Mouse (Mus musculus) megakaryocyte, embryonic 14.5 days (primary cell): ENCODE measurements around the gene Ipo8. TPM values are rescaled to one million over a fixed set of nuclear protein-coding genes. Genes with fewer than 3 reads are reported as not detected.

Experiments used
- H3K27me3 ChIP-seq: replicated peaks from 2 replicates; pipeline ENCODE3; 2012; ENCODE audit warnings: inconsistent platforms
- H3K36me3 ChIP-seq: replicated peaks from 2 replicates; pipeline ENCODE3; 2012; ENCODE audit warnings: low read length, inconsistent platforms, mixed read lengths
- H3K4me1 ChIP-seq: 2 replicates; pipeline ENCODE4 v1.6.1; 2012; ENCODE audit warnings: inconsistent platforms
- H3K4me3 ChIP-seq: replicated peaks from 2 replicates; pipeline ENCODE3; 2012; ENCODE audit warnings: moderate library complexity, mild to moderate bottlenecking, inconsistent platforms
- H3K9me3 ChIP-seq: 2 replicates; pipeline ENCODE4 v1.6.1; 2012; ENCODE audit warnings: inconsistent platforms
- FLI1 ChIP-seq: IDR thresholded peaks from 2 replicates; pipeline ENCODE4 v1.6.1; 2012; ENCODE audit warnings: low read length, inconsistent platforms, mixed read lengths
- GATA1 ChIP-seq: IDR thresholded peaks from 3 replicates; pipeline ENCODE4 v1.6.1; 2012; ENCODE audit warnings: mixed read lengths, low read length, inconsistent platforms, borderline replicate concordance
- polyA plus RNA-seq: library from polyadenylated mRNA; stranded (reverse); fragments of >175 nt; gene quantifications from 2 replicates; pipeline ENCODE4 v1.2.3, GENCODE M21; 2012; ENCODE audit warnings: low replicate concordance; ENCODE audit not compliant: insufficient read depth

Gene Ipo8
- 1.3 and 1.8 TPM in 2 replicates for polyA plus RNA-seq

DNA sequence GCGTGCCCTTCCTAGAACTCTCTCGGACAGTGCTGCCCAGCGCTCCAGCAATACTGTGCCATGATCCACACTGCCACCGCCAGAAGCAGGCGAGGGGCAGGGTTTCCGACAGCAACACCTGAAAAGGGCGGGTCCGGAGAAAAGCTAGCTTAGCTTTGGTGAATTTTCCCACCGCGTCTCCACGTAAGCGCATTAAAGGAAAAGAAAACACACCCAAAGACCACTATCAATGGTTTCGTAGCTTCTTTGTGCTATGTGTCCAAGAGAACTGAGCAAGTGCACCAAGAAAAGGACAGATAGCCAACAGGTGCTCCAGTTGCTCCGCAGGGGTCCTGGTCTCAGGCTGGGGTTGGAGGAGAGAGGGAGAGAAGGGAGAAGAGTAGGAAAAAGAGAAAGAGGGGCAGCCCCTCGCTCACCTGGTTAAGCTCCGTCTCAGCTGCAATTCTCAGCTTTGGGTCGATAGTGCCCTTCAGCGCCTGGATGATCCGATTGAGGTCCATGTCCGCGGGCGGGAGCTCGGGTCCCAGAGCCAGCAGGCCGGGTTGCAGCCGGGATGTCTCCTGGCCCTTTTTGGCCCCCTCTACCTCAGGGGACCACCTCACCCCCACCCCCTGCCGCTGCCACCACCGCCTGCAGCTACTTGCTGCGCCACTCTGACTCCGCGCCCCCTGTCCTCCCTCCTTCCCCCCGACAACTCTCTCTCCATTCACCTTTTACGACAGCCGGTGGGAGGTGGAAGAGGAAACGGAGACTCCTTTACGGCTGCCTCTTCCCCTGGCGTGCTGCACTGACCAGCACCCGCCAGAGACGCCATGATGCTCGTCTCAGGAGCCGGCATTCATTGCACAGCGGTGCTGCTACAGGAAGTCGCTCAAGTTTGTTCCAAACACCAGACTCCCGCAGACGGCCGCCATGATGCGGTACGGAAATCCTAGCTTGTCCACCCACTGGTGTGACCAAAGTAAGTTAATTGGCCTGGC lies at the start of gene Ipo8:
TSS of gene Ipo8 (minus strand) at position 720 of the 980 bp plus-strand sequence.
- peaks cover 4% of the 10 kb centered on the region; the same call in 1 of the 2 replicates for H3K9me3 ChIP-seq
- peaks cover 30% of the 10 kb centered on the region for H3K4me1 ChIP-seq
- peaks cover 22% of the 10 kb centered on the region for H3K36me3 ChIP-seq
- H3K4me3 ChIP-seq: peak within 1 kb of the TSS; percentile 98
- H3K27me3 ChIP-seq: no peaks in the 10 kb centered on the region
- 0 out of 2 replicates have a peak, but pooled peaks have one; percentile 13 for TF ChIP-seq FLI1
- no peak for TF ChIP-seq GATA1

DNA sequence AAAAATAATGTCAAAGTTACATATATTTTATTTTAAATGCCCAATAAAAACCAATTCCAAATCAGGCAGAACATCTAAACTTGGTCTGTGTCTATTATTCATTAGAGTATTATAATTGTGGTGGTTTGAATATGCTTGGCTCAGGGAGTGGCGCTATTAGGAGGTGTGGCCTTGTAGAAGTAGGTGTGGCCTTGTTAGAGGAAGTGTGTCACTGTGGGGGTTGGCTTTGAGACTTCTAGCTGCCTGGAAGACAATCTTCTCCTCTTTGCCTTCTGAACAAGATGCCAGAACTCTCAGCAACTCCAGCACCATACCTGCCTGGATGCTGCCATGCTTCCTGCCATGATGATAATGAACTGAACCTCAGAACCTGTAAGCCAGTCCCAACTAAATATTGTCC lies 42.6 kb upstream of the Ipo8 start:
- Histone ChIP-seq H3K27me3 (no peaks in the 10 kb centered on the region), H3K36me3 (peaks cover 5% of the 10 kb centered on the region), H3K4me3 (no peak overlapping the region), H3K9me3 (peaks cover 3% of the 10 kb centered on the region; the same call in 1 of the 2 replicates), H3K4me1 (peaks cover 3% of the 10 kb centered on the region; the same call in 1 of the 2 replicates)
- TF ChIP-seq GATA1 (no peak), FLI1 (no peak)

DNA sequence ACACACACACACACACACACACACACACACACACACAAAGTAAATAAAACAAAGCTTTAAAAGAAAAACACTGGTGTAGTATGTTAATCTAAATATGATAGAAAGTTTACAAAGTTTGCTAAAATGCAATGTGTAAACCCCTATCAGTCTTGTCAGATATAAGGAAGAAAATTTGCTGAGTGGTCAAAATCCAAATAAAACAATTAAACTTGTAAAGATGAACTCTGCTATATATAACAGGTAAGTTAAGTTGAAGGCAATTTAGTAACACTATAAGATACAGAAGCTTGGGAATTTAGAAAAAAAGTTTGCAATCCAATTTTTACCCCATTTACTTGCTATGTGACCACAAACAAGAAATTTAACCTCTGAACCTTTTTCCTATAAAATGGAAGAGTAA lies 14.4 kb upstream of the Ipo8 start:
- H3K27me3 ChIP-seq: no peaks in the 10 kb centered on the region
- TF ChIP-seq GATA1: no peak
- no peak for TF ChIP-seq FLI1
- no peaks in the 10 kb centered on the region for H3K4me1 ChIP-seq
- H3K9me3 ChIP-seq: no peaks in the 10 kb centered on the region
- H3K36me3 ChIP-seq: peaks cover 2% of the 10 kb centered on the region
- H3K4me3 ChIP-seq: no peak overlapping the region

DNA sequence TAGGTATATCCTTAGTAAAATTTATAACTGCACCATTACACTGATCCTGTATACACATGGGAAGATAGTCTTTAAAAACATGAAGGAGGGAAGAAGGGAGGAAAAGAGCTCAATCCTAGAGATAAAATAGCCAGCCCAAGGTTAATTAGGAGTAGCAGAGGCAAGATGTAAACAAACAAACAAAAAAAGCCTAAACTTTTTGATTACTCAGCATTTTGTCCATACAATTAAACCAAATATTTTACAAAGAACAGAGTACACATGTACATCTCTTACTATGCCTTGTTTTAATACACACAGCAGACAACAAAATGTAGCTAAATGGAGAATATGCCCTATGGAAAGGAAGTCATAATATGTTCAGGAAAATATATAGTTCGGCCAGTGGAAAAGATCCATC lies 10.5 kb upstream of the Ipo8 start:
- Histone ChIP-seq H3K4me1 (peaks cover 4% of the 10 kb centered on the region; the same call in 1 of the 2 replicates), H3K4me3 (no peak overlapping the region), H3K9me3 (no peaks in the 10 kb centered on the region), H3K36me3 (no peaks in the 10 kb centered on the region), H3K27me3 (no peaks in the 10 kb centered on the region)
- no peak for TF ChIP-seq FLI1
- TF ChIP-seq GATA1: no peak

DNA sequence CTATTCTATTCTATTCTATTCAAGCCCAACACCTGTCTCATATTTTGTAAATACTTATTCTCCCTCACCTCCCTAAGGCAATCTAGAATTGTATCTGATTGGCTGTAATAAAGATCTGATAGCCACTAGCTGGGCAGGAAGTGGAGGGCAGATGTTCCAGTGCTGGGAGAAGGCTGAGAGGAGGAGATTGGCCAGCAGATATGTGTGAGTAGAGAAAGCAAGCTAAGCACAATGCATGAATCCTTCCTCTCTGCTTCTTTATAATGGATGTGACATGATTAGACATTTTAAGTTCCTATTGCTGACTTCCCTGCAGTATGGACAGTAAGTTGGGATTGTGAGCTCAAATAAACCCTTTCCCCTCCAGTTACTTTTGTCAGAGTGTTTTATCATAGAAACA lies 7.2 kb upstream of the Ipo8 start:
- Histone ChIP-seq H3K9me3 (peaks cover 4% of the 10 kb centered on the region; the same call in 1 of the 2 replicates), H3K27me3 (no peaks in the 10 kb centered on the region), H3K4me1 (peaks cover 4% of the 10 kb centered on the region; the same call in 1 of the 2 replicates), H3K4me3 (no peak overlapping the region), H3K36me3 (peaks cover 12% of the 10 kb centered on the region)
- TF ChIP-seq GATA1 (no peak), FLI1 (no peak)

DNA sequence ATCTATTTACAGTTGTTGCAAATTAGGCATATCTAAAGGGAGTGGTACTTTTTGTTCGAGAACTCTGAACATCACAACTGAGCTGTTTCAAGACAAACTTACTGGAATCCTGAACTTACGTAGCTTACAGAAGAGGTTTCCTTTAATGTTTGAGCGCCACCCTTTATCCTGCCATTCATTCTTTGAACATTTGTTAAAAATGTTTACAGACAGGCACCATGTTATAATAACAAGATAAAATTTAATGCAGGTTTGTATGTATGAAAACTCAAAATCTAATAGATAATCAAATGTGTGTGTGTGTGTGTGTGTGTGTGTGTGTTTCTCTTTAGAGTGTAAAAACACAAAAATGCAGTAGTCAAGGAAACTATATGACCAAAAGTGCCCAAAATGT lies 458 bp upstream of the Ipo8 start:
- Histone ChIP-seq H3K36me3 (peaks cover 22% of the 10 kb centered on the region), H3K4me3 (peak overlapping the region; percentile 98)
- TF ChIP-seq FLI1 (no peak), GATA1 (no peak)

DNA sequence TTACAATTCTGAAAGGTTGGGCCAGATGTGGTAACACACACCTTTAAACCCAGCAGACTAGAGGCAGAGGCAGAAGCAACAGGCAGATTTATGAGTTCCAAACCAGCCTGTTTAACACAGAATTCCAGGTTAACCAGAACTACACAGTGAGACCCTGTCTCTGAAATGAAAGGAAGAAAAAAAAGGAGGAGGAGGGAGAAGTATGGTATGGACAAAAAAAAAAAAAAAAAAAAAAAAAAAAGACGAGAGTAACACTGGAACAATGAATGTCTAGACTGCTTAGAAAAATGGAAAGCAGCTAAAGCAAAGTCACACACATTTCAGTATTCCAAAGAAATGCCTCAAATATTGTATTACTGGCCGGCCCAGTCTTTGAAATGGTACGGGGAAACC lies 916 bp downstream of the Ipo8 start:
- H3K9me3 ChIP-seq: peaks cover 4% of the 10 kb centered on the region; the same call in 1 of the 2 replicates
- H3K4me3 ChIP-seq: peak overlapping the region; percentile 98
- H3K4me1 ChIP-seq: peaks cover 37% of the 10 kb centered on the region
- peaks cover 20% of the 10 kb centered on the region for H3K36me3 ChIP-seq
- TF ChIP-seq GATA1 (no peak), FLI1 (no peak)
- no peaks in the 10 kb centered on the region for H3K27me3 ChIP-seq

More for the DNA sequence above, 458 bp upstream of the Ipo8 start:
- peaks cover 25% of the 10 kb centered on the region for H3K4me1 ChIP-seq
- no peaks in the 10 kb centered on the region for H3K27me3 ChIP-seq
- peaks cover 4% of the 10 kb centered on the region; the same call in 1 of the 2 replicates for H3K9me3 ChIP-seq

DNA sequence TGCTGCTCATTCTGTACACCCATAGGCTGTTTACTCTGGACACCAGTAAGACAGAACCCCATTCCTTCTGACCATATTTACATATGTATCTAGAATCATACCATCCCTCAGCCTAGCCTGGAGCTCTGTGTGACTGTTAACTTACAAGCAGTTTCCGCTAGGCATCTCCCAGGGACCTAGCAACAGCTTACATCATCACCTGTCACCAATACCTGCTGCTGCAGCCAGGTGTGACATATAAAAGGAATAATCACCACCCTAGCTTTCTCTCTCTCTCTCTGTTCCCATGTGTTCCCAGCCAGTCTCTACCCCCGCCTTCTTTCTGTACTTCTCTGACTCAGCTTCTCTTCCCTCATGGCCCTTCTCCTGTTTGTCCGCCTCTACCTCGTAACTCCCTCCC lies 5.1 kb downstream of the Ipo8 start:
- Histone ChIP-seq H3K4me3 (no peak overlapping the region), H3K27me3 (no peaks in the 10 kb centered on the region), H3K9me3 (no peaks in the 10 kb centered on the region), H3K4me1 (peaks cover 30% of the 10 kb centered on the region), H3K36me3 (peaks cover 30% of the 10 kb centered on the region)
- TF ChIP-seq FLI1 (no peak), GATA1 (no peak)

DNA sequence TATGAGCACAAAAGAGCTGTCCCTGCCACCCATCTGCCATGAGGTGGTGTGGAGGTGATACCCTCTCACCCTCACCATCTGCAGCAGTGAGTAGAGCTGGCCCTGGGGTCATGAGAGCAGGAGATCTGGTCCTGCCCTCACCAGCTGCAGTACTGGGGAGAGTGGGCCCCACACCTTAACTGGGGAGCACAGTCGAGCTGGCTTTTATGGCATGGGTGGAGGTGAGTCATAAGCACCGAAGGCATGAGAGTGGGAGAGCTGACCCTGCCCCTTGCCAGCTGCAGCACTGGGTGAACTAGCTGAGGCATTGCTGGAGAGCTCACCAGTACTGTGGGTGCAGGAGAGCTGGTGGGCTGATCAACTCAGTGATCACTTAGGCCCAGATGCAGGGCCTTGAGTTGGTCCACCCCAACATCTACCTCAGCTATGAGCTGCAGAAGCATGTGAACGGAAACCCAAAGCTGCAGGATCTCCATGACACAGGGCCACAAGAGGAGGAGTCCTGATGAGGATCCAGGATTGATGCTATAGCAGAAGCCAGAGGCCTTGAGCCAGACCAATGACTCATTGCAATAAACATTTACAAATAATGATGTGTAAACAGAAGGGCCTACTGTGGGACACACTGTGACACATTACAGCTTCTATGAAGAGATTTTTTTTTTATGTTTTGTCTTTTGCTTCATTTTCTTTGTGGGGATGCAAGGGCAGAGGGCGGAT lies 12.5 kb downstream of the Ipo8 start:
- Histone ChIP-seq H3K4me1 (0 out of 2 replicates have a peak, but pooled peaks cover 4% of the 10 kb centered on the region), H3K27me3 (no peaks in the 10 kb centered on the region), H3K4me3 (peak overlapping the region; percentile 15), H3K36me3 (peaks cover 93% of the 10 kb centered on the region), H3K9me3 (no peaks in the 10 kb centered on the region)
- TF ChIP-seq FLI1 (no peak), GATA1 (no peak)
